ENCODE assay signal across 29 mouse cellular contexts in the genomic region with DNA sequence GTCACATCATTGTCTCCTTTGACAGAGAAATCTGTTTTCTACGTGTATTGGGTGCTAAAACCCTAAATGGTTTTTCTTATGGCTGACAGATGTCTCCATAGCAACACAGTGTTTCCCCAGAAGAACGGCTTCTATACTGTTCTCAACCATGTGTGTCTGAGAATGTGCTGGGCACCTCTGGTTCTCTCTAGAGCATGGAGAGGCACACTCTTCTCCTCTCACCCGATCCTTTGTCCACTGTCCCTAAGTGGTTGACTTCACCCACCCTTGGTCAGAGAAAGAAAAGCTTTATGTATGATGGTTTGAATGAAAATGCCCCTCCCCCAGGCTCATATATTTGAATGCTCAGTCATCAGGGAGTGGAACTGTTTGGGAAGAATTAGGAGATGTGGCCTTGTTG. TPM values are rescaled to one million over a fixed set of nuclear protein-coding genes. Genes with fewer than 3 reads are reported as not detected.
DNase-seq lines count a peak whose midpoint lies in the region; ATAC-seq lines count a peak whose summit lies in the region.
"Had no signal": no experiment of that assay in that cellular context is flagged by ENCODE, and none has a peak within 500 bp of the region (broad histone marks: within the 10 kb centered on the region; RNA-seq: fewer than 3 reads in every experiment).

No protein-coding gene starts in this region.

- no peak overlapping the region for H3K4me2 ChIP-seq in forebrain, embryonic 14.5 days (ENCODE audit: low read length)
- H3K4me2 ChIP-seq in forebrain, embryonic 12.5 days = no peak overlapping the region
- H3K4me2 ChIP-seq in neural tube, embryonic 11.5 days (ENCODE audit: low read depth) = no peak overlapping the region
- no peak overlapping the region for H3K4me2 ChIP-seq in neural tube, embryonic 15.5 days
- H3K4me2 ChIP-seq in hindbrain, embryonic 16.5 days (ENCODE audit: low read length) = no peak overlapping the region
- H3K4me2 ChIP-seq: embryonic facial prominence, embryonic 15.5 days; forebrain, embryonic 13.5 days; heart, embryonic 13.5 days; hindbrain, embryonic 15.5 days; intestine, embryonic 15.5 days; limb, embryonic 13.5 days; liver, embryonic 11.5 days; lung, embryonic 15.5 days; midbrain, embryonic 12.5 days had no signal

- H3K27me3 ChIP-seq in forebrain, embryonic 14.5 days (replicated peaks; ENCODE audit: control insufficient read depth, insufficient read depth, low read length) = no peaks in the 10 kb centered on the region
- H3K27me3 ChIP-seq in forebrain, embryonic 12.5 days = no peaks in the 10 kb centered on the region
- H3K27me3 ChIP-seq in neural tube, embryonic 11.5 days (ENCODE audit: control insufficient read depth, insufficient read depth, low read length) = no peaks in the 10 kb centered on the region
- H3K27me3 ChIP-seq in neural tube, embryonic 15.5 days (replicated peaks) = no peaks in the 10 kb centered on the region
- H3K27me3 ChIP-seq in hindbrain, embryonic 16.5 days (replicated peaks; ENCODE audit: control insufficient read depth, insufficient read depth, low read length) = no peaks in the 10 kb centered on the region
- H3K27me3 ChIP-seq: embryonic facial prominence, embryonic 15.5 days; forebrain, embryonic 13.5 days; heart, embryonic 13.5 days; hindbrain, embryonic 15.5 days; intestine, embryonic 15.5 days; limb, embryonic 13.5 days; lung, embryonic 15.5 days had no signal

- H3K4me3 ChIP-seq in forebrain, embryonic 14.5 days (ENCODE audit: low read depth, low read length) = no peak overlapping the region
- no peak overlapping the region for H3K4me3 ChIP-seq in forebrain, embryonic 12.5 days (replicated peaks)
- no peak overlapping the region for H3K4me3 ChIP-seq in neural tube, embryonic 11.5 days (ENCODE audit: low read depth, low read length)
- H3K4me3 ChIP-seq in neural tube, embryonic 15.5 days (replicated peaks) = no peak overlapping the region
- no peak overlapping the region for H3K4me3 ChIP-seq in hindbrain, embryonic 16.5 days (ENCODE audit: low read length)
- H3K4me3 ChIP-seq: embryonic facial prominence, embryonic 10.5 days; embryonic facial prominence, embryonic 15.5 days; forebrain, embryonic 13.5 days; gastrocnemius, adult 2 months; heart, embryonic 13.5 days; hindbrain, embryonic 15.5 days; intestine, embryonic 15.5 days; limb, embryonic 13.5 days; lung, embryonic 15.5 days; midbrain, embryonic 12.5 days had no signal

- H3K27ac ChIP-seq in forebrain, embryonic 14.5 days (ENCODE audit: low read depth, low read length) = no peak overlapping the region
- no peak overlapping the region for H3K27ac ChIP-seq in forebrain, embryonic 12.5 days
- H3K27ac ChIP-seq in neural tube, embryonic 11.5 days (ENCODE audit: low read depth, low read length) = 0 out of 2 replicates have a peak overlapping the region, but pooled peaks have one; percentile 0
- H3K27ac ChIP-seq in neural tube, embryonic 15.5 days (replicated peaks) = no peak overlapping the region
- H3K27ac ChIP-seq in hindbrain, embryonic 16.5 days (ENCODE audit: low read depth, low read length) = no peak overlapping the region
- H3K27ac ChIP-seq: embryonic facial prominence, embryonic 10.5 days; embryonic facial prominence, embryonic 15.5 days; forebrain, embryonic 13.5 days; gastrocnemius, adult 2 months; heart, embryonic 13.5 days; intestine, embryonic 15.5 days; kidney, postnatal 0 days; limb, embryonic 13.5 days; lung, embryonic 15.5 days; midbrain, embryonic 12.5 days had no signal

- H3K4me1 ChIP-seq in forebrain, embryonic 14.5 days (ENCODE audit: control insufficient read depth, insufficient read depth, low read length) = no peaks in the 10 kb centered on the region
- H3K4me1 ChIP-seq in forebrain, embryonic 12.5 days = peaks cover 5% of the 10 kb centered on the region; the same call in 1 of the 2 replicates
- H3K4me1 ChIP-seq in neural tube, embryonic 11.5 days (ENCODE audit: control insufficient read depth, insufficient read depth, low read length) = no peaks in the 10 kb centered on the region
- H3K4me1 ChIP-seq in neural tube, embryonic 15.5 days = no peaks in the 10 kb centered on the region
- no peaks in the 10 kb centered on the region for H3K4me1 ChIP-seq in hindbrain, embryonic 16.5 days (ENCODE audit: control insufficient read depth, insufficient read depth, low read depth, low read length)
- H3K4me1 ChIP-seq: embryonic facial prominence, embryonic 10.5 days; embryonic facial prominence, embryonic 15.5 days; forebrain, embryonic 13.5 days; hindbrain, embryonic 15.5 days; intestine, embryonic 15.5 days; limb, embryonic 13.5 days; lung, embryonic 15.5 days; midbrain, embryonic 12.5 days had no signal

- WGBS in forebrain, embryonic 14.5 days = 41% methylated on average over 3 of the region's 3 CpGs
- WGBS in forebrain, embryonic 12.5 days = 41% methylated on average over 3 of the region's 3 CpGs
- 39% methylated on average over 3 of the region's 3 CpGs for WGBS in neural tube, embryonic 11.5 days
- WGBS in neural tube, embryonic 15.5 days = 23% methylated on average over 3 of the region's 3 CpGs
- 14% methylated on average over 3 of the region's 3 CpGs for WGBS in hindbrain, embryonic 16.5 days

- DNase-seq in forebrain, embryonic 14.5 days (ENCODE audit: low spot score) = peak; percentile 20
- DNase-seq in neural tube, embryonic 11.5 days (ENCODE audit: low spot score) = peak; percentile 35
- no peak for DNase-seq in testis, postnatal 14 days (ENCODE audit: low spot score)
- DNase-seq in spleen, postnatal 14 days (ENCODE audit: low spot score in 2 of 2) = no peak
- DNase-seq: adrenal gland, postnatal 10 days; cerebellum, adult 11 months; cerebellum, adult 9-10 months; cerebellum, postnatal 36 days; gastrocnemius, adult 2 months; heart, postnatal 14 days; kidney, adult 2 months; kidney, postnatal 4 days; right cerebral cortex, postnatal 4 days; thymus, postnatal 25 days had no signal

- no peaks in the 10 kb centered on the region for H3K9me3 ChIP-seq in forebrain, embryonic 14.5 days (replicated peaks; ENCODE audit: control insufficient read depth, low read length)
- H3K9me3 ChIP-seq in forebrain, embryonic 12.5 days = no peaks in the 10 kb centered on the region
- no peaks in the 10 kb centered on the region for H3K9me3 ChIP-seq in neural tube, embryonic 11.5 days (ENCODE audit: control insufficient read depth, low read length)
- H3K9me3 ChIP-seq in neural tube, embryonic 15.5 days (replicated peaks) = no peaks in the 10 kb centered on the region
- H3K9me3 ChIP-seq in hindbrain, embryonic 16.5 days (ENCODE audit: control insufficient read depth, low read length) = no peaks in the 10 kb centered on the region; the same call in 1 of the 2 replicates
- H3K9me3 ChIP-seq: embryonic facial prominence, embryonic 10.5 days; embryonic facial prominence, embryonic 15.5 days; forebrain, embryonic 13.5 days; heart, embryonic 13.5 days; hindbrain, embryonic 15.5 days; intestine, embryonic 15.5 days; limb, embryonic 13.5 days; lung, embryonic 15.5 days; midbrain, embryonic 12.5 days had no signal

- H3K36me3 ChIP-seq in forebrain, embryonic 14.5 days (ENCODE audit: control insufficient read depth, insufficient read depth, low read length) = no peaks in the 10 kb centered on the region
- H3K36me3 ChIP-seq in forebrain, embryonic 12.5 days (replicated peaks) = no peaks in the 10 kb centered on the region
- no peaks in the 10 kb centered on the region for H3K36me3 ChIP-seq in neural tube, embryonic 11.5 days (ENCODE audit: control insufficient read depth, insufficient read depth, low read length)
- no peaks in the 10 kb centered on the region for H3K36me3 ChIP-seq in neural tube, embryonic 15.5 days
- no peaks in the 10 kb centered on the region for H3K36me3 ChIP-seq in hindbrain, embryonic 16.5 days (ENCODE audit: control insufficient read depth, insufficient read depth, low read length)
- H3K36me3 ChIP-seq: embryonic facial prominence, embryonic 10.5 days; embryonic facial prominence, embryonic 15.5 days; heart, embryonic 13.5 days; hindbrain, embryonic 15.5 days; intestine, embryonic 15.5 days; limb, embryonic 13.5 days; lung, embryonic 15.5 days; midbrain, embryonic 12.5 days had no signal

- ATAC-seq in forebrain, embryonic 14.5 days = no peak
- ATAC-seq in forebrain, embryonic 12.5 days (ENCODE audit: low FRiP score) = no peak
- ATAC-seq in neural tube, embryonic 11.5 days (ENCODE audit: insufficient read depth, low FRiP score, low TSS enrichment) = no peak; the same call in 1 of the 2 replicates
- no peak for ATAC-seq in neural tube, embryonic 15.5 days (ENCODE audit: low FRiP score)
- peak; percentile 42 for ATAC-seq in hindbrain, embryonic 16.5 days
- ATAC-seq: forebrain, embryonic 13.5 days; intestine, embryonic 15.5 days; Patski had no signal

- H3K9ac ChIP-seq in forebrain, embryonic 14.5 days (ENCODE audit: low read length) = no peak overlapping the region
- H3K9ac ChIP-seq in forebrain, embryonic 12.5 days = no peak overlapping the region
- H3K9ac ChIP-seq in neural tube, embryonic 11.5 days (ENCODE audit: low read length) = no peak overlapping the region; the same call in 1 of the 2 replicates
- H3K9ac ChIP-seq in neural tube, embryonic 15.5 days (replicated peaks) = no peak overlapping the region
- no peak overlapping the region for H3K9ac ChIP-seq in hindbrain, embryonic 16.5 days (ENCODE audit: low read depth, low read length)
- H3K9ac ChIP-seq: embryonic facial prominence, embryonic 15.5 days; forebrain, embryonic 13.5 days; heart, embryonic 13.5 days; hindbrain, embryonic 15.5 days; intestine, embryonic 15.5 days; limb, embryonic 13.5 days; lung, embryonic 15.5 days; midbrain, embryonic 12.5 days had no signal

RNA-seq across cellular contexts. Expression of a gene that starts 8.4 kb away (rescaled TPM):
- 14.9 and 15.4 TPM in 2 replicates for polyA plus RNA-seq in forebrain, embryonic 14.5 days (2014; fragmentation: Nextera tagmentation; extraction: Ambion mirVana)
- 15.5 and 15.6 TPM in 2 replicates for polyA plus RNA-seq in forebrain, embryonic 12.5 days (2016; fragmentation: Nextera tagmentation; extraction: Ambion mirVana)
- 14.9 and 15.4 TPM in 2 replicates for polyA plus RNA-seq in neural tube, embryonic 11.5 days (2014; fragmentation: Nextera tagmentation; extraction: Ambion mirVana)
- polyA plus RNA-seq in neural tube, embryonic 15.5 days (2015; fragmentation: Nextera tagmentation; extraction: Ambion mirVana) = 9.0 and 10.7 TPM in 2 replicates
- polyA plus RNA-seq in hindbrain, embryonic 16.5 days (2015; fragmentation: Nextera tagmentation; extraction: Ambion mirVana) = 8.5 and 9.1 TPM in 2 replicates

RNA-seq across cellular contexts. Expression of a gene that starts 50.3 kb away (rescaled TPM):
- 0.89 and 2.0 TPM in 2 replicates for polyA plus RNA-seq in forebrain, embryonic 14.5 days (2014; fragmentation: Nextera tagmentation; extraction: Ambion mirVana)
- polyA plus RNA-seq in forebrain, embryonic 12.5 days (2016; fragmentation: Nextera tagmentation; extraction: Ambion mirVana) = 1.6 and 2.0 TPM in 2 replicates
- polyA plus RNA-seq in neural tube, embryonic 11.5 days (2014; fragmentation: Nextera tagmentation; extraction: Ambion mirVana) = 6.2 and 6.4 TPM in 2 replicates
- polyA plus RNA-seq in neural tube, embryonic 15.5 days (2015; fragmentation: Nextera tagmentation; extraction: Ambion mirVana) = 4.9 and 6.2 TPM in 2 replicates
- polyA plus RNA-seq in hindbrain, embryonic 16.5 days (2015; fragmentation: Nextera tagmentation; extraction: Ambion mirVana) = 6.3 and 6.6 TPM in 2 replicates

Comparison
In these comparisons a context has a peak if more than half of its experiments do, and no peak if none do; other contexts are left out.
1. DNase-seq: peak in forebrain, embryonic 14.5 days (single experiment) and neural tube, embryonic 11.5 days (single experiment); none in testis, postnatal 14 days (single experiment) and spleen, postnatal 14 days (0 of 2).